Mouse (Mus musculus) stomach, embryonic 15.5 days (tissue): ENCODE results near the gene Galc. TPM values are rescaled to one million over a fixed set of nuclear protein-coding genes. Genes with fewer than 3 reads are reported as not detected.
A peak's percentile ranks its signal among the peaks of the same experiment; 100 is the strongest.

ENCODE experiments used
- ATAC-seq: fragments of 200-750 bp; cut with Nextera tagmentation; 2 replicates; pipeline ENCODE4 v1.8.0; 2017; ENCODE audit warnings: low read depth, moderate number of reproducible peaks, moderate TSS enrichment; ENCODE audit not compliant: insufficient read depth, low FRiP score
- H3K27ac ChIP-seq: fragments of 300-500 bp; sonication (generic); 2 replicates; pipeline ENCODE4 v1.5.1; 2015; ENCODE audit warnings: mild to moderate bottlenecking, inconsistent platforms
- H3K27me3 ChIP-seq: fragments of 300-500 bp; sonication (generic); replicated peaks from 2 replicates; pipeline ENCODE4 v1.6.1; 2015; ENCODE audit warnings: inconsistent platforms
- H3K36me3 ChIP-seq: fragments of 300-500 bp; sonication (generic); 2 replicates; pipeline ENCODE4 v1.6.1; 2015; ENCODE audit warnings: inconsistent platforms
- H3K4me1 ChIP-seq: fragments of 300-500 bp; sonication (generic); 2 replicates; pipeline ENCODE4 v1.6.1; 2015; ENCODE audit warnings: inconsistent platforms
- H3K4me2 ChIP-seq: fragments of 300-500 bp; sonication (generic); 2 replicates; pipeline ENCODE4 v1.6.1; 2015; ENCODE audit warnings: mild to moderate bottlenecking, inconsistent platforms
- H3K4me3 ChIP-seq: fragments of 300-500 bp; sonication (generic); replicated peaks from 2 replicates; pipeline ENCODE4 v1.5.1; 2015; ENCODE audit warnings: inconsistent platforms
- H3K9ac ChIP-seq: fragments of 300-500 bp; sonication (generic); 2 replicates; pipeline ENCODE4 v1.6.1; 2015; ENCODE audit warnings: inconsistent platforms
- H3K9me3 ChIP-seq: fragments of 300-500 bp; sonication (generic); 2 replicates; pipeline ENCODE4 v1.6.1; 2016; ENCODE audit warnings: inconsistent platforms
- WGBS: fragments of 180-500 bp; shearing (Covaris S2); methylation state at CpG from one replicate; pipeline ENCODE4 v1.1.7; 2015; 5-methylcytosine and 5-hydroxymethylcytosine counted together
- polyA plus RNA-seq: library from polyadenylated mRNA; unstranded; fragments of >200 nt; fragmentation: Nextera tagmentation; extraction: Ambion mirVana; gene quantifications from 2 replicates; pipeline ENCODE4 v1.2.1, GENCODE M21; 2015

The Galc gene
- polyA plus RNA-seq: 6.9 and 7.2 TPM in 2 replicates

DNA sequence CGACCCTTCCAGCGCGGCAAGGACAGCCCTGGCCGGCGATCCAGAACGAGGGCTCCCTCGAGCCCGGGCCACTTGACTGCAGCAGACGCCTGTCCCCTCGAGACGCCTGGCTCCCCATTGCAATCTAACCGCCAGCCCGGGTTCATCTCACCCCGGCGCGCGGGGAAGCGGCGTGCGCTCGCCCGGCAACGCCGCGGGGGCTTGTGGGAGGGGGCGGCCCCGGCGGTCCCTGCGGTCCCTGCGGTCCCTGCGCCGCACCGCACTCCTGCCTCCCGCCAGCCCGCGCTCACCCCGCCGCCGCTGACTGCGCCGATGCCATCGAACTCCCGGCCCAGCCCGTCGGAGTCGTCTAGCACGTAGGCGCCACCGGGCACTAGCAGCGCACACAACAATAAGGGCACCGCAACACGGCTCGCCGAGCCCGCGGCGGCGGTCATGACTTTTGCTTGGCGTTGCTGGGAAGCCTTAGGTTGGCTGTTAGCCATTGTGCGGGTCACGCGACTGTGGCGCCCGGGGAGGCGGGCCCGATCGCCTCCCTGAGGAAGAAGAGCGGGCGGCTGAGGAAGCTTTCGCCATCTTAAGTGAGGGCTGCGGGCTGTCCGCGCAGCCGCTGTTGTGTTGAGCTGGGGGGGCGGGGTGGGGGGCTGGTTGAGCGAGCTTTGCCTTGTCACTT is at the start of gene Galc:
Galc (minus strand) TSS at position 615 of the 673 bp plus-strand sequence.
- peak within 1 kb of the TSS; percentile 83 for H3K4me3 ChIP-seq
- H3K36me3 ChIP-seq: no peaks in the 10 kb centered on the region
- peak within 1 kb of the TSS; percentile 64 for H3K4me2 ChIP-seq
- WGBS: under 1% methylated on average over 74 of the region's 76 CpGs
- peak within 1 kb of the TSS; percentile 93 for H3K27ac ChIP-seq
- H3K27me3 ChIP-seq: no peaks in the 10 kb centered on the region
- peak within 1 kb of the TSS; percentile 74 for H3K9ac ChIP-seq
- peak; percentile 91 for ATAC-seq
- H3K4me1 ChIP-seq: 0 out of 2 replicates have a peak, but pooled peaks cover 3% of the 10 kb centered on the region
- H3K9me3 ChIP-seq: no peaks in the 10 kb centered on the region

DNA sequence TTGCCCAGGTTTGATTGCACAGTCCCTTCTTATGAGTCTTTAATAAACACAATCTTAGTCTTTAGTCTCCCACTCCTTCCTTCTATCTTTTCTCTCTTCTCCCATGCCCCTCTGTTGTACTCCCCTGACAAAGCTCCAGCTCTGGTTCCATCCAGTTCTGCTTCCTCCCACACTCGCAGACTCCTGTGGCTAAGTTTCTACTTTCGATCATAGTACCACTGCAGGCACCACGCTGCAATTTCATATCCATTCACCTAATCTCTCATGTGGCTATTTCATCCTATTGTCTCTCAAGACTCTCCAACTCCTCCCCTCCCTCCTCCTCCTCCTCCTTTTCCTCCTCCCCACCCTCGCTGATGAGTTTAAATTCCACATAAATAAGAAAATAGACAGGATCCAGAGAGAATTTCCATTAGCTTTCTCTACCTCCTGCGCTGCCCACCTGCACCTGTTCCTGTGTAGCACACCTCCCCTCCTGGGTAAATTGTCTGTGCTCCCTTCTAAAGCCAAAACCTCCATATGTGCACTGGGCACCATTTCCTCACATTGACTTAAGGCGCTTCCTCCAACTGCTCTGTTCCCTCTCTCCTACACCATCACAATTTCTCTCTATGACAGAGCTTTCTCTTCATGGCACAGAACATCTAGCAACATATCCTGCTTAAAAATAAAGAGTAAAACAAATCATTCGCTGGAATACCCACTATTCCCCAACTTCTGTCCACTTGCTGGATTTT is 48.1 kb upstream of the Galc start:
- Histone ChIP-seq H3K4me3 (no peak overlapping the region), H3K4me2 (no peak overlapping the region), H3K36me3 (no peaks in the 10 kb centered on the region), H3K9me3 (no peaks in the 10 kb centered on the region), H3K9ac (no peak overlapping the region), H3K4me1 (no peaks in the 10 kb centered on the region), H3K27me3 (no peaks in the 10 kb centered on the region), H3K27ac (no peak overlapping the region)
- ATAC-seq: no peak
- WGBS: 82% methylated on average over 7 of the region's 7 CpGs

- H3K27me3 ChIP-seq: no peaks in the 10 kb centered on the region
- no peak for ATAC-seq
- no peak overlapping the region for H3K27ac ChIP-seq
- no peaks in the 10 kb centered on the region for H3K4me1 ChIP-seq
- H3K4me3 ChIP-seq: no peak overlapping the region
- no peak overlapping the region for H3K4me2 ChIP-seq
- no peaks in the 10 kb centered on the region for H3K9me3 ChIP-seq
- no peaks in the 10 kb centered on the region for H3K36me3 ChIP-seq
- no peak overlapping the region for H3K9ac ChIP-seq
- 98% methylated on average over 1 of the region's 1 CpGs for WGBS
Measured at GRCm38 (mm10) chr12:98303013-98303412, 43.8 kb upstream of the Galc start.

DNA sequence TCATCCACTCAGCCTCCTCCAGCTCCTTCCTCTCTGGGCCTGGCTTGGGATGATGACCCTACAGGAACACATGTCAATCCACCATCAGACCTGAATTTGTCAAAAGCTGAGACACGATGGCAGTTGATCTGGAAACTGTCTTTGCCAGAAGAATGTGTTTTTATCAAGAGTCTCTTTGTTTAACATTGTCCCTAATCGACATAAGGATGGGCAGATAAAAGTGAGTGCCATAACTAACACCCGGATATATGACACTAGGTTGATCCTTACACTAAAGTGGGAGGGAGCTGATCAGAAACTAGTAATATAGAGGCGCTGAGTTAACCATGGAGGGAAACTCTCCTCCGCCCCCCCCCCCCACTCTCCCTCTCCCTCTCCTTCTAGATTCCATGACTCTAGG is 42.7 kb upstream of the Galc start:
- Histone ChIP-seq H3K4me3 (no peak overlapping the region), H3K4me2 (no peak overlapping the region), H3K27ac (no peak overlapping the region), H3K36me3 (no peaks in the 10 kb centered on the region), H3K9me3 (no peaks in the 10 kb centered on the region), H3K4me1 (no peaks in the 10 kb centered on the region), H3K27me3 (no peaks in the 10 kb centered on the region), H3K9ac (no peak overlapping the region)
- no peak for ATAC-seq
- 70% methylated on average over 5 of the region's 5 CpGs for WGBS

- whole genome bisulfite sequencing: 74% methylated on average over 2 of the region's 2 CpGs
- ATAC-seq: no peak
- Histone ChIP-seq H3K9ac (no peak overlapping the region), H3K27ac (no peak overlapping the region), H3K4me1 (no peaks in the 10 kb centered on the region), H3K36me3 (no peaks in the 10 kb centered on the region), H3K9me3 (no peaks in the 10 kb centered on the region), H3K4me2 (no peak overlapping the region), H3K27me3 (no peaks in the 10 kb centered on the region), H3K4me3 (no peak overlapping the region)
Measured at GRCm38 (mm10) chr12:98294241-98294640, 35.0 kb upstream of the Galc start.

GRCm38 (mm10) chr12:98292278-98292677 is 33.0 kb upstream of the Galc start:
- Histone ChIP-seq H3K9ac (no peak overlapping the region), H3K4me2 (no peak overlapping the region), H3K27ac (no peak overlapping the region), H3K4me1 (no peaks in the 10 kb centered on the region), H3K27me3 (no peaks in the 10 kb centered on the region), H3K36me3 (no peaks in the 10 kb centered on the region), H3K4me3 (no peak overlapping the region), H3K9me3 (no peaks in the 10 kb centered on the region)
- no peak for ATAC-seq
- WGBS: 40% methylated on average over 4 of the region's 4 CpGs

GRCm38 (mm10) chr12:98290475-98290874 is 31.2 kb upstream of the Galc start:
- H3K9me3 ChIP-seq: no peaks in the 10 kb centered on the region

DNA sequence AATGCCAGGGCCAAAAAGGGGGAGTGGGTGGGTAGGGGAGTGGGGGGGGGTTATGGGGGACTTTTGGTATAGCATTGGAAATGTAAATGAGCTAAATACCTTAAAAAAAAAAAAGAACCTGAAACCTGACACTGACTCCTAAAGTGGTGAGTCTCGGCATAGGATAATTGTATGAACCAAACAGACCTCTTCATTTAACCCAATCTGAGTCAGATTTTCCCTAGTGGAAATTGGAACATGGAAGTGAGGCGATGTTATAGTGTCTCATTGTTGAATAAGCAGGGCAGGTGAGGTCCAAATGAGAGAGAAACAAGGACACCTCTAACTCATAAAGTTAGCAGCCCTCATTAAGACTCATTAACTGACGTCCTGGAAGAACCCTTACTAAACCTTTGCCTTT is 25.2 kb upstream of the Galc start:
- Histone ChIP-seq H3K4me3 (no peak overlapping the region), H3K9ac (no peak overlapping the region), H3K4me1 (no peaks in the 10 kb centered on the region), H3K36me3 (no peaks in the 10 kb centered on the region), H3K27ac (no peak overlapping the region), H3K27me3 (no peaks in the 10 kb centered on the region), H3K9me3 (no peaks in the 10 kb centered on the region), H3K4me2 (no peak overlapping the region)
- no peak for ATAC-seq
- 83% methylated on average over 3 of the region's 3 CpGs for WGBS

More at GRCm38 (mm10) chr12:98290475-98290874, 31.2 kb upstream of the Galc start:
- Histone ChIP-seq H3K4me2 (no peak overlapping the region), H3K4me3 (no peak overlapping the region), H3K36me3 (no peaks in the 10 kb centered on the region), H3K27ac (no peak overlapping the region), H3K27me3 (no peaks in the 10 kb centered on the region), H3K9ac (no peak overlapping the region), H3K4me1 (no peaks in the 10 kb centered on the region)
- ATAC-seq: no peak
- 59% methylated on average over 3 of the region's 3 CpGs for WGBS

GRCm38 (mm10) chr12:98283487-98283860 is 24.2 kb upstream of the Galc start:
- no peaks in the 10 kb centered on the region for H3K4me1 ChIP-seq
- no peak for ATAC-seq
- H3K9me3 ChIP-seq: no peaks in the 10 kb centered on the region
- no peak overlapping the region for H3K9ac ChIP-seq
- no peak overlapping the region for H3K4me2 ChIP-seq
- WGBS: 61% methylated on average over 3 of the region's 3 CpGs
- no peaks in the 10 kb centered on the region for H3K27me3 ChIP-seq
- H3K36me3 ChIP-seq: no peaks in the 10 kb centered on the region
- no peak overlapping the region for H3K27ac ChIP-seq
- no peak overlapping the region for H3K4me3 ChIP-seq

DNA sequence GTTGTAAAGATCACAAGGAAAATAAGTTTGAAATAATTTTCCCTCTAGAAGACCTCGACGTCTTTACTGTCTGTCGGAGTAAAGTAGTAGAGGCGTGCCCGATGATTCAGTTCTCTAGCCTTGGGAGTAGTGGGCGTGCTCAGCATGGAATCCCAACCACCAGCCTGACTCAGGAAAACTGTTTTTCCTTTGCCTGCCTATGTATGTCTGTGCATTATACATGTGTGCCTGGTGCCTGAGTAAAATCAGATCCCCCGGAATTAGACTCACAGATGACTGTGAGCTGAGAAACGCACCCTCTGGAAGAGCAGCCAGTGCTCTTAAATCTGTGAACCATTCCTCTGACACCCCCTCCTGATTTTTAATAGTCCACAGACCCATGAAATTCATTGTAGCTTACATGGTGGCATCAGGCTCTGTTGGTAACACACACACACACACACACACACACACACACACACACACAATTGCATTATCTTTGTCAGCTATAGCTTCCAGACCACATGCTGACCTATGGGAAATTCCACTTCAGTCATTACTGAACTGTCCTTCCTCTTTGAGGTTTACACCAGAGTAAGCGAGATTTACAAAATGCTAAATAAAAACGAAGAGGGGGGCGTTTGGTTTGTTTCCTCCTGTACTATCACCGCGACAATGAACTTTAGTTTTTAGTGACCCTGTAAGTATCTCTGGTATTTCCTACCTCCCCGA is 23.7 kb upstream of the Galc start:
- Histone ChIP-seq H3K27ac (no peak overlapping the region), H3K9me3 (no peaks in the 10 kb centered on the region), H3K4me2 (no peak overlapping the region), H3K27me3 (no peaks in the 10 kb centered on the region), H3K4me1 (no peaks in the 10 kb centered on the region), H3K9ac (no peak overlapping the region), H3K4me3 (no peak overlapping the region), H3K36me3 (no peaks in the 10 kb centered on the region)
- 74% methylated on average over 14 of the region's 14 CpGs for WGBS
- no peak for ATAC-seq

- Histone ChIP-seq H3K36me3 (no peaks in the 10 kb centered on the region), H3K9me3 (no peaks in the 10 kb centered on the region), H3K4me3 (no peak overlapping the region), H3K4me2 (no peak overlapping the region), H3K9ac (no peak overlapping the region), H3K27ac (no peak overlapping the region), H3K27me3 (no peaks in the 10 kb centered on the region), H3K4me1 (no peaks in the 10 kb centered on the region)
- WGBS: 73% methylated on average over 8 of the region's 8 CpGs
- ATAC-seq: no peak
Measured at GRCm38 (mm10) chr12:98280996-98281395, 21.7 kb upstream of the Galc start.

GRCm38 (mm10) chr12:98280530-98280929 is 21.3 kb upstream of the Galc start:
- ATAC-seq: no peak
- no peak overlapping the region for H3K4me2 ChIP-seq
- 31% methylated on average over 5 of the region's 5 CpGs for WGBS

More at GRCm38 (mm10) chr12:98280530-98280929, 21.3 kb upstream of the Galc start:
- Histone ChIP-seq H3K27me3 (no peaks in the 10 kb centered on the region), H3K36me3 (no peaks in the 10 kb centered on the region), H3K9me3 (no peaks in the 10 kb centered on the region), H3K9ac (no peak overlapping the region), H3K27ac (no peak overlapping the region), H3K4me3 (no peak overlapping the region), H3K4me1 (no peaks in the 10 kb centered on the region)
